Mouse (Mus musculus) CH12.LX (cell line): Measurements from ENCODE around the gene Imp3.

Experiments
- CTCF ChIP-seq, 2 experiments: IDR thresholded peaks in 1 of 2; conservative IDR thresholded peaks in 1 of 2; 2 replicates each; pipeline ENCODE4 v1.5.1; 2011 to 2012; ENCODE audit warnings: low read depth in 2 of 2, low read length in 2 of 2, improper control_type of control experiment in 1 of 2, inconsistent platforms in 1 of 2, mild to moderate bottlenecking in 1 of 2, moderate library complexity in 1 of 2
- EP300 ChIP-seq: IDR thresholded peaks from 2 replicates; pipeline ENCODE4 v1.6.1; 2011; ENCODE audit warnings: low read length, improper control_type of control experiment
- KAT2A ChIP-seq: IDR thresholded peaks from 2 replicates; pipeline ENCODE4 v1.6.1; 2012; ENCODE audit warnings: low read length, improper control_type of control experiment, inconsistent platforms; ENCODE audit not compliant: insufficient replicate concordance
- MAX ChIP-seq: IDR thresholded peaks from 2 replicates; pipeline ENCODE4 v1.6.1; 2011; ENCODE audit warnings: low read length, improper control_type of control experiment
- POLR2A ChIP-seq: IDR thresholded peaks from 2 replicates; pipeline ENCODE4 v1.6.1; 2011; ENCODE audit warnings: low read depth, mild to moderate bottlenecking, improper control_type of control experiment, low read length
- RCOR1 ChIP-seq: conservative IDR thresholded peaks from 2 replicates; pipeline ENCODE4 v1.6.1; 2012; ENCODE audit warnings: low read depth, mild to moderate bottlenecking, inconsistent platforms, low read length, improper control_type of control experiment

DNA sequence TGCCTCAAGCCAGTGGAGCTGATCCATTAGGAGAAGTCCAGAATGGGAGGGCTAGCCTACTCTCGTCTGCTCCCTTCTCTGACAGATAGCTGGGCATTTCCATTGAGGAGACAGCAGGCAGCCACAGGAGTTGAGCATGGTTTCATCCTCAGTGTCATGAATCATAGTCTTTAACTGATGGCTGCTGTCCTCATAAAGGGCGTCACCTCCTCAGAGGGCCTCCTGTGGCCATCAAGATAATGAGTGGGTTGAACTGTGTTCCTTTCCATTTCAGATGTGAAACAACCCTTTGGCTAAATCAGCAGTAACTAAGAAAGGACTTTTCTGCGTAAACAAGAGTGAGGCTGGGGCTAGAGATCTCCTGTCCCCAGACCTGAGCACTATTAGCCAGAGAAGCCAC, 33.6 kb upstream of the Imp3 start:
- TF ChIP-seq EP300 (no peak), POLR2A (no peak), KAT2A (no peak), MAX (no peak), RCOR1 (no peak), CTCF (conservative IDR thresholded peaks at IDR 0.05 in 1 of 2, IDR thresholded peaks at IDR 0.05 in 1 of 2; ENCODE audit: low read depth in 2 of 2, low read length in 2 of 2) (no peak)
